Mouse (Mus musculus): ENCODE measurements around the gene Ehf.

Gene Ehf

GRCm38 (mm10) chr2:103298711-103299463, 4.2 kb downstream of the Ehf start:
- in situ Hi-C loops (cut with MboI, MseI), result no loop called here

GRCm38 (mm10) chr2:103294526-103294925, 8.6 kb downstream of the Ehf start:
- in situ Hi-C loops (cut with MboI, MseI), result loop anchor here in 1 of 2 experiments (5.0 kb wide), 1 partner anchor 1142 kb away; no protein-coding TSS in a partner anchor

- in situ Hi-C loops (cut with MboI, MseI), result loop anchor here in 1 of 2 experiments (5.0 kb wide), 1 partner anchor 1141 kb away; no protein-coding TSS in a partner anchor
Observed at GRCm38 (mm10) chr2:103293751-103294150, 9.3 kb downstream of the Ehf start.

GRCm38 (mm10) chr2:103293214-103293613, 9.9 kb downstream of the Ehf start:
- in situ Hi-C loops (cut with MboI, MseI), result loop anchor here in 1 of 2 experiments (5.0 kb wide), 1 partner anchor 1141 kb away; no protein-coding TSS in a partner anchor

- in situ Hi-C loops (cut with MboI, MseI), result loop anchor here in 1 of 2 experiments (5.0 kb wide), 1 partner anchor 1138 kb away; no protein-coding TSS in a partner anchor
Observed at GRCm38 (mm10) chr2:103290705-103291269, 12.3 kb downstream of the Ehf start.

- in situ Hi-C loops (cut with MboI, MseI), result loop anchor here in 1 of 2 experiments (5.0 kb wide), 1 partner anchor 1138 kb away; no protein-coding TSS in a partner anchor
Observed at GRCm38 (mm10) chr2:103290167-103290566, 12.9 kb downstream of the Ehf start.

- in situ Hi-C loops (cut with MboI, MseI), result no loop called here
Observed at GRCm38 (mm10) chr2:103289407-103289950, 13.6 kb downstream of the Ehf start.

- in situ Hi-C loops (cut with MboI, MseI), result no loop called here
Observed at GRCm38 (mm10) chr2:103287716-103288115, 15.4 kb downstream of the Ehf start.

- in situ Hi-C loops (cut with MboI, MseI), result no loop called here
Observed at GRCm38 (mm10) chr2:103285561-103285960, 17.5 kb downstream of the Ehf start.

GRCm38 (mm10) chr2:103283730-103284129, 19.3 kb downstream of the Ehf start:
- in situ Hi-C loops (cut with MboI, MseI), result no loop called here

GRCm38 (mm10) chr2:103282184-103282750, 20.8 kb downstream of the Ehf start:
- in situ Hi-C loops (cut with MboI, MseI), result no loop called here

- in situ Hi-C loops (cut with MboI, MseI), result no loop called here
Observed at GRCm38 (mm10) chr2:103279927-103280326, 23.2 kb downstream of the Ehf start.

- in situ Hi-C loops (cut with MboI, MseI), result no loop called here
Observed at GRCm38 (mm10) chr2:103278476-103278875, 24.6 kb downstream of the Ehf start.

- in situ Hi-C loops (cut with MboI, MseI), result no loop called here
Observed at GRCm38 (mm10) chr2:103277794-103278193, 25.3 kb downstream of the Ehf start.

- in situ Hi-C loops (cut with MboI, MseI), result no loop called here
Observed at GRCm38 (mm10) chr2:103275316-103275960, 27.6 kb downstream of the Ehf start.

GRCm38 (mm10) chr2:103274803-103275202, 28.3 kb downstream of the Ehf start:
- in situ Hi-C loops (cut with MboI, MseI), result no loop called here

- in situ Hi-C loops (cut with MboI, MseI), result no loop called here
Observed at GRCm38 (mm10) chr2:103274270-103274669, 28.8 kb downstream of the Ehf start.

- in situ Hi-C loops (cut with MboI, MseI), result no loop called here
Observed at GRCm38 (mm10) chr2:103271481-103271880, 31.6 kb downstream of the Ehf start.

GRCm38 (mm10) chr2:103270556-103271160, 32.4 kb downstream of the Ehf start:
- in situ Hi-C loops (cut with MboI, MseI), result no loop called here

GRCm38 (mm10) chr2:103239086-103239485, 64.0 kb downstream of the Ehf start:
- in situ Hi-C loops (cut with MboI, MseI), result no loop called here

- in situ Hi-C loops (cut with MboI, MseI), result no loop called here
Observed at GRCm38 (mm10) chr2:103226781-103227180, 76.3 kb downstream of the Ehf start.
